Mouse (Mus musculus) forebrain, embryonic 15.5 days (tissue): ENCODE measurements around the gene Nln. TPM values are rescaled to one million over a fixed set of nuclear protein-coding genes. Genes with fewer than 3 reads are reported as not detected.

ENCODE experiments used
- ATAC-seq: fragments of 200-750 bp; cut with Nextera tagmentation; replicated peaks from 2 replicates; pipeline ENCODE4 v1.8.0; 2017; ENCODE audit warnings: mild to moderate bottlenecking, moderate TSS enrichment, moderate library complexity
- H3K27ac ChIP-seq: fragments of 300-500 bp; sonication (generic); replicated peaks from 2 replicates; pipeline ENCODE4 v1.5.1; 2015; ENCODE audit warnings: mild to moderate bottlenecking, inconsistent platforms
- H3K27me3 ChIP-seq: fragments of 300-500 bp; sonication (generic); 2 replicates; pipeline ENCODE4 v1.6.1; 2015; ENCODE audit warnings: inconsistent platforms
- H3K36me3 ChIP-seq: fragments of 300-500 bp; sonication (generic); 2 replicates; pipeline ENCODE4 v1.6.1; 2015; ENCODE audit warnings: mild to moderate bottlenecking, inconsistent platforms
- H3K4me1 ChIP-seq: fragments of 300-500 bp; sonication (generic); 2 replicates; pipeline ENCODE4 v1.6.1; 2015; ENCODE audit warnings: inconsistent platforms
- H3K4me2 ChIP-seq: fragments of 300-500 bp; sonication (generic); replicated peaks from 2 replicates; pipeline ENCODE4 v1.6.1; 2015; ENCODE audit warnings: mild to moderate bottlenecking, inconsistent platforms
- H3K4me3 ChIP-seq: fragments of 300-500 bp; sonication (generic); 2 replicates; pipeline ENCODE4 v1.5.1; 2015; ENCODE audit warnings: mild to moderate bottlenecking, inconsistent platforms
- H3K9ac ChIP-seq: fragments of 300-500 bp; sonication (generic); replicated peaks from 2 replicates; pipeline ENCODE4 v1.6.1; 2015; ENCODE audit warnings: mild to moderate bottlenecking, inconsistent platforms
- H3K9me3 ChIP-seq: fragments of 300-500 bp; sonication (generic); 2 replicates; pipeline ENCODE4 v1.6.1; 2016; ENCODE audit warnings: inconsistent platforms
- WGBS: fragments of 180-500 bp; shearing (Covaris S2); methylation state at CpG from one replicate; pipeline ENCODE4 v1.1.7; 2015; ENCODE audit warnings: mixed read lengths; 5-methylcytosine and 5-hydroxymethylcytosine counted together
- polyA plus RNA-seq: library from polyadenylated mRNA; unstranded; fragments of >200 nt; fragmentation: Nextera tagmentation; extraction: Ambion mirVana; gene quantifications from 2 replicates; pipeline ENCODE4 v1.2.1, GENCODE M21; 2015

The Nln gene
- polyA plus RNA-seq, 1 experiment from 2014 or later: 38.1 TPM

GRCm38 (mm10) chr13:103973977-103974376, 135.4 kb downstream of the Nln start:
- Histone ChIP-seq H3K4me1 (0 out of 2 replicates have a peak, but pooled peaks cover 6% of the 10 kb centered on the region), H3K27ac (no peak overlapping the region), H3K9ac (no peak overlapping the region), H3K4me2 (no peak overlapping the region), H3K9me3 (no peaks in the 10 kb centered on the region), H3K36me3 (no peaks in the 10 kb centered on the region), H3K4me3 (no peak overlapping the region), H3K27me3 (no peaks in the 10 kb centered on the region)
- WGBS: 87% methylated on average over 5 of the region's 5 CpGs
- ATAC-seq: no peak

Other genes with a start within 250 kb of the Nln start
- gene Erbin, start 189.1 kb downstream of the Nln start, polyA plus RNA-seq: 9.8 and 10.9 TPM in 2 replicates
- 32.2 and 34.4 TPM in 2 replicates for gene Sgtb, start 127 bp upstream of the Nln start, polyA plus RNA-seq
- 69.5 and 69.7 TPM in 2 replicates for gene Trappc13, start 68.9 kb upstream of the Nln start, polyA plus RNA-seq
- 36.2 and 41.6 TPM in 2 replicates for gene Trim23, start 69.2 kb upstream of the Nln start, polyA plus RNA-seq
- gene Cenpk, start 119.0 kb upstream of the Nln start, polyA plus RNA-seq: 25.0 and 33.4 TPM in 2 replicates
- 9.2 and 9.5 TPM in 2 replicates for gene Ppwd1, start 119.2 kb upstream of the Nln start, polyA plus RNA-seq
- 1.9 and 2.7 TPM in 2 replicates for gene Adamts6, start 178.2 kb upstream of the Nln start, polyA plus RNA-seq